Mouse (Mus musculus): Measurements from ENCODE around the gene Ube2c.

DNA sequence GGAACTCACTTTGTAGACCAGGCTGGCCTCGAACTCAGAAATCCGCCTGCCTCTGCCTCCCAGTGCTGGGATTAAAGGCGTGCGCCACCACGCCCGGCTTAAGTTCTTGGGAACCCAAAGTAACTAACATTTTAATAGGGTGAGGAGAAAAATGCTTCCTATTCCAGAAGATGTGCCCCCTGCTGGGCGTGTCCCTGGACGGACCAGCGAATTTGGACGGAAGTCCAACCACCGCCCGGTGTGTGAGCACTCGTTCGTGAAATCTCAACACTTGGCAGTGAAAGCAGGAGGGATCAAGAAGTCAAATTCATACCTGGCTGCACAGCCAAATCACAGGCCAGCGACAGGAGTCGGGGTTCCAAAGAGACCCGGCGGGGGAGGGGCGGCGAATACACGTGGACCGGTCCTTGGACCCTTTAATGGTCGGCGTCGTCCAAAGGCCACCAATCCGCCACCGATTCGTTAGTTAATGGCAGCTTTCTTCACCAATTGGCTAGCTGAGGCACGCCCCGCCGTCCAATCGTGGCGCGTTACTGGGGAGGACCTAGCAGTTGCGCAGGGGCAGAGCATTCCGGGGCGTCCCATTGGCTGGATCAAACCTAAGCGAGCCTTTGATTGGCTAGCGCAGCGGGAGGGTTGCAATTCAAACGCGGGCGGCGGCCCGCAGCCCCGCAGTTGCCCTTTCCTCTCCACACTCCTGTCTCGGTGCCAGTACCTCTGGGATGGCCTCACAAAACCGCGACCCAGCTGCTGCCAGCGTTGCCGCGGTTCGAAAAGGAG is at the start of gene Ube2c:
- TF ChIP-seq CTCF (IDR thresholded peaks at IDR 0.05; ENCODE audit: low read depth) (peak; percentile 57), EP300 (IDR thresholded peaks at IDR 0.05; ENCODE audit: low read depth) (peak; percentile 71)

Measured in liver, embryonic 14.5 days (tissue).